Mouse (Mus musculus) ovary, postnatal 10 days (tissue): Measurements from ENCODE around the gene Crebl2.

Source experiments
- DNase-seq: peaks from one replicate; pipeline ENCODE4 v3.0.0; 2022; ENCODE audit warnings: low spot score

The Crebl2 gene

GRCm38 (mm10) chr6:134820411-134820810, 9.5 kb upstream of the Crebl2 start:
- no peak for DNase-seq

DNA sequence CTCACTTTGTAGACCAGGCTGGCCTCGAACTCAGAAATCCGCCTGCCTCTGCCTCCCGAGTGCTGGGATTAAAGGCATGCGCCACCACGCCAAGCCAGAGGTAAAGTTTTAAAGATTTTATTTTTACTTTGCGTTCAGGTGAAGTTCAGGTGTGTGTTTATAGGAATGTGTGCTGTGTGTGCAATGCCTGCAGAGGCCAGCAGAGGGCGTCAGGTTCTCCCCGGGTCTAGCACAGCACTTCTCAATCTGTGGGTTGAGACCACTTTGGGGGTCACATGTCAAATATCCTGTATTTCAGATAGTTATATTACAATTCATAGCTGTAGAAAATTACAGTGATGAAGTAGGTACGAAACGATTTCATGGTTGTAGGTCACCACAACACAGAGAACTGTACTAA, 7.1 kb upstream of the Crebl2 start:
- no peak for DNase-seq

GRCm38 (mm10) chr6:134830776-134831175, 822 bp downstream of the Crebl2 start:
- no peak for DNase-seq

- no peak for DNase-seq
These were observed 4.8 kb downstream of the Crebl2 start for GRCm38 (mm10) chr6:134834585-134835251.

GRCm38 (mm10) chr6:134838111-134838510, 8.2 kb downstream of the Crebl2 start:
- no peak for DNase-seq

GRCm38 (mm10) chr6:134840346-134840745, 10.4 kb downstream of the Crebl2 start:
- no peak for DNase-seq

GRCm38 (mm10) chr6:134845726-134846125, 15.8 kb downstream of the Crebl2 start:
- no peak for DNase-seq

DNA sequence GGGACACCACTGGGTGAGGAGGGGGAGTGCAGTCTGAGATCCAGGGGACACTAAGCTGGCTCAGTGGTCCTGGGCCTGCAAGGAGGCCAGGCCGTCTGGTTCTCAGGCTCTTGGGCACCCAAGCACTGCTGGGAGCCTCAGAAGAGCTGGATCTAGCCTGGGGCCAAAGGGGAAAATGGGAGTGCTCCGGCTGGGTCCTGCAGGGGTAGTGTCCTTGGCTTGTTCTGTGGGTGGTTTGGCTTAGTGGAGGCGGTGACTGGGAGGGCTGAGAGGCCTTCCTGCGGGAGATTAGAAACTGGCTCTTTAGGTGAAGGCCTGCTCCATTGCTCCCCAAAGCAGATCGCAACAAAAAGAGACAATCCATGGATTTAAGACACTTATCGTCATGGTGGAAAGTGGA, 16.4 kb downstream of the Crebl2 start:
- no peak for DNase-seq

DNA sequence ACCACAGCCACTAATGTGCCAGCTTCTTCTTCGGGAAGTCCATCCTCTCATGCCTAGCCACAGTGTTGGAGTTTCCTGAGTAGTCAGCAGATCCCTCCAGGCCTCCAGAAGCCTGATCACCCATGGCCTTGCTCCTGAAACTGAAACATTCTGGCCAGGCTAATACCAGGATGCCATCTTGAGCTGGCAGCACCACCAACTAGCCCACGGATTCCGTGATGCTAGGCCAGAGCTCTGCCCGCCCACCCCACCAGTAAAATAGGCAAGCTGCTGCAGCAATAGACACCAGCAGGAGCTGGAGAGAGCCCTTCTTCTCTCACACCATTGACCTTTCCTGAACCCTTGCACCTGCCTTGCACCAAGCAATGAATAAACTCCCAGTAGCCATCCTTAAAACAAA, 17.6 kb downstream of the Crebl2 start:
- no peak for DNase-seq

GRCm38 (mm10) chr6:134848197-134848890, 18.4 kb downstream of the Crebl2 start:
- DNase-seq, result no peak

GRCm38 (mm10) chr6:134849461-134849860, 19.5 kb downstream of the Crebl2 start:
- no peak for DNase-seq

DNA sequence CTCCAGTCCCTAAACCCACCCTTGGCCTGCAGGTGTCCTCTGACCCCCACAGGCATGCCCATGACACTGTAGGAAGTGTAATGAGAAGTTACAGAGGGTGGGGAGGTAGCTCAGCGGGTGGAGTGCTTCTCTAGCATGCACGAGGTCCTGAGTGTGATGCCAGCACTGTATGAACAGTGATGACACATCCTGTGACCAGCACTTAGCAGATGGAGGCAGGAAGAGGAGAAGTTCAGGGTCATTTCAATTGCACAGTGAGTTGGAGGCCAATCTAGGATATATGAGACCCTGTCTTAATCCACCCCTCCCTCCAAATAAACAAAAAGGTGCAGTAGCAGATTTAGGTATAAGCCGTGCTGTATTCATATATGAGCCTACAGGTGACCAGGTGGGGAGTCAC, 20.0 kb downstream of the Crebl2 start:
- DNase-seq, result no peak

GRCm38 (mm10) chr6:134854782-134855181, 24.8 kb downstream of the Crebl2 start:
- DNase-seq, result no peak

- DNase-seq, result no peak
These were observed 26.0 kb downstream of the Crebl2 start for GRCm38 (mm10) chr6:134855926-134856325.

- no peak for DNase-seq
These were observed 29.1 kb downstream of the Crebl2 start for GRCm38 (mm10) chr6:134859021-134859420.

DNA sequence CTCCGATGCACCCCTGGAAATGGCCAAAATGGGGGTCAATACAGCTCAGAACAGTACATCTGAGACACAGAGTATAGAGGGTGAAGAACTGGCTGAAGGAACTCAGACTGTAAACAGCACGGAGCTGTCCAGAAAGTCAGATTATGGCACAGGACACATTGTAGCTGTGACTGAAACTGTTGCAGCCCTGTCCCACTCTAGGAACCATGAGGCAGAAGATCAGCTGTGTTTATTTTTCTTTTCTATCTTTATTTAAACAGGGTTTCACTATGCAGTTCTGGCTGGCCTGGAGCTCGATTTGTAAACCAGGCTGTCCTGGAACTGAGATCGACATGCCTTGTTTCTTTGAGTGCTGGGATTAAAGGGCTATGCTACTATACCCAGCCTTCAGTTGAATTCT, 30.3 kb downstream of the Crebl2 start:
- no peak for DNase-seq

DNA sequence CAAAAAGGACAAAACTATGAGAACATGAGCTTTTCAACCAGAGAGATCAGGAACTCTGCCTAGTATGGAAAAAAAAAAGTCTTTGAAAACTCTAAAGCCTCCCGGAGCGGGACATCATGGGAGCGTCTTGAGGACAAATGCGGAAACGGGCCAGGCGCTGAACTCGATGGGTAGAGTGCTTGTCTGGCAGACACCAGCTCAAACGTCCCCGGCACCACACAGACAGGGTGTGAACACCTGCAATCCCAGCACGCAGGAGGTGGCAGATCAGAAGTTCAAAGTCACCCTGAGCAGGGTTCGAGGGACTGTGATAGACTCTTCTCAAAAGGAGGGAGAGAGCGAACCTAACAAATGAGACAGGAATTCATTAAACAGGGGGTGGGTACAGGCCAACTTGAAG, 31.4 kb downstream of the Crebl2 start:
- DNase-seq, result no peak

GRCm38 (mm10) chr6:134862671-134863104, 32.7 kb downstream of the Crebl2 start:
- DNase-seq, result peak; percentile 4

DNA sequence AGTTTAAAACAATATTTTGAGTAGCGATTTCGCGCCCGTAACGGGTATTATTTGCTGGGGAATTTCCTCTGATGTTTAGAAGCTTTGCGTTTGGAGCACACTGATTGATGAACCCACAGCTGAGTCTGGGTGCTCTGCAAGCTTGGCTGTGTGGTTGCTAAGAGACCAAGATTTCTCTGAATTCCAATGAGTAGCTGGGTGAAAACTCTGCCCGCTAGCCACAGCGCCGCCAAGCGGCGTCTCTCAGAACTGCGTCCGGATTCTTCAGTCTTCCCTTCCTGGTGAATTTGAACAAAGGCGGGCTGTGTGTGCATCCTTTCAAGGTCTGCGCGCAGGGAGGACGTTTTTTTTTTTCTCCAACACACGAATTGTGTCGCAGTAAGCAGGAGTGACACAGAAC, 33.2 kb downstream of the Crebl2 start:
- peak; percentile 95 for DNase-seq

DNA sequence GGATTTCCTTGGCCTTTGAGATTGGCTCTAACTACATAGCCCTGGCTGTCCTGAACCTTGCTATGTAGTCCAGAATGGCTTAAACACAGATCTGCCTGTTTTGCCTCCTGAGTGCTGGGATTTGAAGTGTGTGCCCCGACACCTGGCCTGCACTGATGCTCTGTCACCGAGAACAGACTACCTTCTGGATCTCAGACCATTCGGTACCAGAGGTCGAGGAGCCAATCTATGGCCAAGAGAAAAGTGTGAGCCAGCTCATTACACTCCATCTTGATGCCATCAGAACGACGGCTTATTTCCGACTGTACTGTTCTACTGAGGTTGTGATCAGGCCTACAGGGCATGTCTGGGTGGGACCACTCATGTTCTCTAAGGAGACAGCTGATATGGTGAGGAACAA, 36.2 kb downstream of the Crebl2 start:
- DNase-seq, result no peak

DNA sequence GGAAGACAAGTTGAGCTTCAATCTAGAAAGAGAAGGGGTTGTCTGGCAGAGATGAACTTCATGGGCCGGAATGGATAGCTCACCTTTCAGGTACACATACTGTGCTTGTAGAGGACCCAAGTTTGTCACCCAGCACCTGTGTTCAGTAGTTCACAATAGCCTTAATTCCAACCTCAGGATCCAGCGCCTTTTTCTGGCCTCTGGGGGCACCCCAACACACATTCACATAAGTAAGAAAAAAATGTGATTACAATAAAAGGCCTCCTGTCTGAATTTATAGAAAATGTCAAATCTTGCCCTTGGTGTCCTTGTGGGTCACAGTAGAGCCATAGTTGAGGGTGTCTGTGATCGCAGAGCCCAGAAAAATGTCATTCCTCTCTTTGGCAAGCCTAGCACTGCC, 37.4 kb downstream of the Crebl2 start:
- DNase-seq, result no peak

GRCm38 (mm10) chr6:134870209-134870742, 40.3 kb downstream of the Crebl2 start:
- DNase-seq, result no peak

GRCm38 (mm10) chr6:134870887-134871286, 40.9 kb downstream of the Crebl2 start:
- DNase-seq, result no peak

GRCm38 (mm10) chr6:134872236-134872635, 42.3 kb downstream of the Crebl2 start:
- no peak for DNase-seq
